26 mouse cellular contexts compared by ENCODE assay signal in genomic region chr8:118916513-118916912, GRCm38 (mm10).
A peak's percentile ranks its signal among the peaks of the same experiment; 100 is the strongest.
DNase-seq lines count a peak whose midpoint lies in the region; ATAC-seq and TF ChIP-seq lines count a peak whose summit lies in the region.
"Had no signal": no experiment of that assay in that cellular context is flagged by ENCODE, and none has a peak within 500 bp of the region (broad histone marks: within the 10 kb centered on the region; RNA-seq: fewer than 3 reads in every experiment).

No protein-coding gene starts in this region.

- no peak for TF ChIP-seq POLR2A in kidney, adult 2 months (IDR thresholded peaks at IDR 0.05; ENCODE audit: low read depth, low read length)

- no peak for ATAC-seq in forebrain, postnatal 0 days
- ATAC-seq in forebrain, embryonic 11.5 days (replicated peaks; ENCODE audit: low FRiP score): no peak
- ATAC-seq in midbrain, postnatal 0 days (ENCODE audit: low FRiP score): no peak
- no peak for ATAC-seq in midbrain, embryonic 13.5 days
- ATAC-seq: forebrain, embryonic 13.5 days; liver, embryonic 12.5 days had no signal

- H3K9me3 ChIP-seq in forebrain, postnatal 0 days (ENCODE audit: low read length): peaks cover 7% of the 10 kb centered on the region; the same call in 1 of the 2 replicates
- H3K9me3 ChIP-seq in forebrain, embryonic 11.5 days (ENCODE audit: control insufficient read depth, low read length): peaks cover 8% of the 10 kb centered on the region; the same call in 1 of the 2 replicates
- peaks cover 4% of the 10 kb centered on the region; the same call in 1 of the 2 replicates for H3K9me3 ChIP-seq in midbrain, postnatal 0 days (ENCODE audit: low read length)
- peaks cover 15% of the 10 kb centered on the region for H3K9me3 ChIP-seq in midbrain, embryonic 13.5 days

- no peak overlapping the region for H3K4me2 ChIP-seq in forebrain, postnatal 0 days (ENCODE audit: low read depth)
- H3K4me2 ChIP-seq in forebrain, embryonic 11.5 days (ENCODE audit: low read depth, low read length, severe bottlenecking): no peak overlapping the region
- no peak overlapping the region for H3K4me2 ChIP-seq in midbrain, postnatal 0 days (ENCODE audit: low read depth, low read length, poor library complexity, severe bottlenecking)
- H3K4me2 ChIP-seq in midbrain, embryonic 13.5 days (replicated peaks): no peak overlapping the region
- H3K4me2 ChIP-seq: embryonic facial prominence, embryonic 13.5 days; forebrain, embryonic 13.5 days; heart, embryonic 13.5 days; hindbrain, embryonic 14.5 days; kidney, embryonic 15.5 days; limb, embryonic 13.5 days; liver, embryonic 12.5 days; midbrain, embryonic 12.5 days; neural tube, embryonic 12.5 days had no signal

- WGBS in forebrain, postnatal 0 days: 92% methylated on average over 3 of the region's 3 CpGs
- WGBS in forebrain, embryonic 11.5 days: 92% methylated on average over 3 of the region's 3 CpGs
- WGBS in kidney, adult 2 months: 93% methylated on average over 3 of the region's 3 CpGs
- WGBS in midbrain, postnatal 0 days: 92% methylated on average over 3 of the region's 3 CpGs
- 98% methylated on average over 3 of the region's 3 CpGs for WGBS in midbrain, embryonic 13.5 days

- H3K4me3 ChIP-seq in forebrain, postnatal 0 days (ENCODE audit: low read depth, low read length): no peak overlapping the region
- H3K4me3 ChIP-seq in forebrain, embryonic 11.5 days (ENCODE audit: low read depth, low read length): no peak overlapping the region
- H3K4me3 ChIP-seq in kidney, adult 2 months (ENCODE audit: insufficient read depth, low read depth, low read length): no peak overlapping the region
- H3K4me3 ChIP-seq in midbrain, postnatal 0 days (ENCODE audit: low read depth, low read length): no peak overlapping the region
- no peak overlapping the region for H3K4me3 ChIP-seq in midbrain, embryonic 13.5 days (replicated peaks)
- H3K4me3 ChIP-seq: embryonic facial prominence, embryonic 13.5 days; erythroblast, embryonic 14.5 days; forebrain, embryonic 13.5 days; heart, embryonic 13.5 days; kidney, embryonic 15.5 days; limb, embryonic 13.5 days; liver, embryonic 12.5 days; midbrain, embryonic 12.5 days; neural tube, embryonic 12.5 days had no signal

- H3K9ac ChIP-seq in forebrain, postnatal 0 days: no peak overlapping the region
- no peak overlapping the region for H3K9ac ChIP-seq in forebrain, embryonic 11.5 days (ENCODE audit: low read length)
- no peak overlapping the region for H3K9ac ChIP-seq in midbrain, postnatal 0 days (replicated peaks; ENCODE audit: low read length, poor library complexity, severe bottlenecking)
- H3K9ac ChIP-seq in midbrain, embryonic 13.5 days (replicated peaks): no peak overlapping the region
- H3K9ac ChIP-seq: embryonic facial prominence, embryonic 13.5 days; forebrain, embryonic 13.5 days; heart, embryonic 13.5 days; hindbrain, embryonic 14.5 days; kidney, embryonic 15.5 days; limb, embryonic 13.5 days; liver, embryonic 12.5 days; midbrain, embryonic 12.5 days; neural tube, embryonic 12.5 days had no signal

- H3K36me3 ChIP-seq in forebrain, postnatal 0 days (ENCODE audit: insufficient read depth): no peaks in the 10 kb centered on the region
- no peaks in the 10 kb centered on the region for H3K36me3 ChIP-seq in forebrain, embryonic 11.5 days (ENCODE audit: control insufficient read depth, insufficient read depth, low read length)
- no peaks in the 10 kb centered on the region for H3K36me3 ChIP-seq in kidney, adult 2 months (ENCODE audit: control insufficient read depth, insufficient read depth, low read length)
- no peaks in the 10 kb centered on the region for H3K36me3 ChIP-seq in midbrain, postnatal 0 days (ENCODE audit: insufficient read depth, low read length)
- no peaks in the 10 kb centered on the region for H3K36me3 ChIP-seq in midbrain, embryonic 13.5 days
- H3K36me3 ChIP-seq: embryonic facial prominence, embryonic 13.5 days; heart, embryonic 13.5 days; kidney, embryonic 15.5 days; limb, embryonic 13.5 days; liver, embryonic 12.5 days; midbrain, embryonic 12.5 days; neural tube, embryonic 12.5 days had no signal

- TF ChIP-seq CTCF in forebrain, postnatal 0 days (IDR thresholded peaks at IDR 0.05; ENCODE audit: low read depth): peak; percentile 24; the same call in 1 of the 2 replicates
- no peak for TF ChIP-seq CTCF in kidney, adult 2 months (conservative IDR thresholded peaks at IDR 0.05; ENCODE audit: insufficient read depth, insufficient read length, low read depth, low read length)
- peak; percentile 33 for TF ChIP-seq CTCF in midbrain, postnatal 0 days (IDR thresholded peaks at IDR 0.05)

- H3K4me1 ChIP-seq in forebrain, postnatal 0 days (ENCODE audit: insufficient read depth): no peaks in the 10 kb centered on the region
- H3K4me1 ChIP-seq in forebrain, embryonic 11.5 days (replicated peaks; ENCODE audit: control insufficient read depth, insufficient read depth, low read length): no peaks in the 10 kb centered on the region
- H3K4me1 ChIP-seq in kidney, adult 2 months (ENCODE audit: control insufficient read depth, insufficient read depth, low read length): no peaks in the 10 kb centered on the region
- H3K4me1 ChIP-seq in midbrain, postnatal 0 days (ENCODE audit: insufficient read depth, low read length): no peaks in the 10 kb centered on the region
- H3K4me1 ChIP-seq in midbrain, embryonic 13.5 days (replicated peaks): peaks cover 7% of the 10 kb centered on the region; the same call in 1 of the 2 replicates
- H3K4me1 ChIP-seq: embryonic facial prominence, embryonic 13.5 days; heart, embryonic 13.5 days; kidney, embryonic 15.5 days; limb, embryonic 13.5 days; liver, embryonic 12.5 days; midbrain, embryonic 12.5 days; neural tube, embryonic 12.5 days had no signal

- no peak for DNase-seq in forebrain, postnatal 0 days
- DNase-seq in forebrain, embryonic 11.5 days (ENCODE audit: low spot score): no peak
- DNase-seq in kidney, postnatal 10 days: peak; percentile 10
- no peak for DNase-seq in kidney, adult 2 months
- no peak for DNase-seq in midbrain, postnatal 0 days (ENCODE audit: low spot score)
- DNase-seq in ZHBTc4 (ENCODE audit: low read depth, low spot score): peak; percentile 67
- no peak for DNase-seq in urinary bladder, postnatal 36 days (ENCODE audit: low spot score in 2 of 2)
- DNase-seq: adrenal gland, postnatal 25 days; cerebellum, adult 9-10 months; gastrocnemius, postnatal 14 days; heart, adult 11 months; lung, adult 18-20 months; retina, postnatal 1 day; thymus, adult 18-20 months; thymus, postnatal 36 days had no signal

- no peaks in the 10 kb centered on the region for H3K27me3 ChIP-seq in forebrain, postnatal 0 days (ENCODE audit: insufficient read depth, low read length)
- no peaks in the 10 kb centered on the region for H3K27me3 ChIP-seq in forebrain, embryonic 11.5 days (ENCODE audit: control insufficient read depth, insufficient read depth, low read length)
- no peaks in the 10 kb centered on the region for H3K27me3 ChIP-seq in kidney, adult 2 months (replicated peaks; ENCODE audit: control insufficient read depth, insufficient read depth, low read length)
- H3K27me3 ChIP-seq in midbrain, postnatal 0 days (ENCODE audit: insufficient read depth, low read length): no peaks in the 10 kb centered on the region
- no peaks in the 10 kb centered on the region for H3K27me3 ChIP-seq in midbrain, embryonic 13.5 days
- H3K27me3 ChIP-seq: embryonic facial prominence, embryonic 13.5 days; forebrain, embryonic 13.5 days; heart, embryonic 13.5 days; kidney, embryonic 15.5 days; limb, embryonic 13.5 days; liver, embryonic 12.5 days; midbrain, embryonic 12.5 days; neural tube, embryonic 12.5 days had no signal

- H3K27ac ChIP-seq in forebrain, postnatal 0 days (ENCODE audit: low read depth, low read length): no peak overlapping the region
- no peak overlapping the region for H3K27ac ChIP-seq in forebrain, embryonic 11.5 days (ENCODE audit: low read depth, low read length)
- H3K27ac ChIP-seq in kidney, adult 2 months (ENCODE audit: insufficient read depth, low read depth, low read length): no peak overlapping the region
- H3K27ac ChIP-seq in midbrain, postnatal 0 days (ENCODE audit: low read depth, low read length): no peak overlapping the region
- no peak overlapping the region for H3K27ac ChIP-seq in midbrain, embryonic 13.5 days
- H3K27ac ChIP-seq: embryonic facial prominence, embryonic 13.5 days; forebrain, embryonic 13.5 days; heart, embryonic 13.5 days; hindbrain, embryonic 14.5 days; kidney, embryonic 15.5 days; limb, embryonic 13.5 days; liver, embryonic 12.5 days; midbrain, embryonic 12.5 days; neural tube, embryonic 12.5 days had no signal

Comparison
In these comparisons a context has a peak if more than half of its experiments do, and no peak if none do; other contexts are left out.
1. DNase-seq: peak in kidney, postnatal 10 days (single experiment) and ZHBTc4 (single experiment); none in forebrain, postnatal 0 days (single experiment), forebrain, embryonic 11.5 days (single experiment), kidney, adult 2 months (single experiment), midbrain, postnatal 0 days (single experiment) and urinary bladder, postnatal 36 days (0 of 2).